Mouse (Mus musculus): ENCODE results near the gene Nfia. TPM values are rescaled to one million over a fixed set of nuclear protein-coding genes. Genes with fewer than 3 reads are reported as not detected.
A peak's percentile ranks its signal among the peaks of the same experiment; 100 is the strongest.

Nfia gene
- 10 to 100 TPM; 54.8 to 59.7 TPM for total RNA-seq (2021)
- long read RNA-seq, experiment 1, full-length matches to known transcripts = 4 of 10 reads
- long read RNA-seq, experiment 1, partial matches to known transcripts = 0 of 10 reads
- long read RNA-seq, experiment 1, other reads (novel, unspliced or antisense) = 6 of 10 reads
- long read RNA-seq, experiment 2, full-length matches to known transcripts = 1 of 10 reads
- long read RNA-seq, experiment 2, partial matches to known transcripts = 4 of 10 reads
- long read RNA-seq, experiment 2, other reads (novel, unspliced or antisense) = 5 of 10 reads

- DNase-seq (ENCODE audit: low spot score in 2 of 2) = no peak
Observed at GRCm38 (mm10) chr4:97772641-97773040, at the start of gene Nfia. TSS of gene Nfia (plus strand) at chr4:97772734.

- no peak for DNase-seq (ENCODE audit: low spot score in 2 of 2)
Observed at GRCm38 (mm10) chr4:97723374-97723773, 49.2 kb upstream of the Nfia start.

- no peak for DNase-seq (ENCODE audit: low spot score in 2 of 2)
Observed at GRCm38 (mm10) chr4:97728520-97728919, 44.0 kb upstream of the Nfia start.

- no peak for DNase-seq (ENCODE audit: low spot score in 2 of 2)
Observed at GRCm38 (mm10) chr4:97729999-97730398, 42.5 kb upstream of the Nfia start.

GRCm38 (mm10) chr4:97730416-97730815 is 42.1 kb upstream of the Nfia start:
- no peak for DNase-seq (ENCODE audit: low spot score in 2 of 2)

- no peak for DNase-seq (ENCODE audit: low spot score in 2 of 2)
Observed at GRCm38 (mm10) chr4:97733392-97733791, 39.1 kb upstream of the Nfia start.

GRCm38 (mm10) chr4:97743932-97744331 is 28.6 kb upstream of the Nfia start:
- no peak for DNase-seq (ENCODE audit: low spot score in 2 of 2)

- DNase-seq (ENCODE audit: low spot score in 2 of 2) = peak; percentile 68 to 70
Observed at GRCm38 (mm10) chr4:97745296-97746105, 27.0 kb upstream of the Nfia start.

GRCm38 (mm10) chr4:97746106-97746900 is 26.2 kb upstream of the Nfia start:
- DNase-seq (ENCODE audit: low spot score in 2 of 2) = no peak

- no peak for DNase-seq (ENCODE audit: low spot score in 2 of 2)
Observed at GRCm38 (mm10) chr4:97750401-97750800, 22.1 kb upstream of the Nfia start.

- DNase-seq (ENCODE audit: low spot score in 2 of 2) = peak; percentile 87 to 92
Observed at GRCm38 (mm10) chr4:97751030-97751482, 21.5 kb upstream of the Nfia start.

- no peak for DNase-seq (ENCODE audit: low spot score in 2 of 2)
Observed at GRCm38 (mm10) chr4:97751483-97752251, 20.9 kb upstream of the Nfia start.

- no peak for DNase-seq (ENCODE audit: low spot score in 2 of 2)
Observed at GRCm38 (mm10) chr4:97752276-97753010, 20.1 kb upstream of the Nfia start.

GRCm38 (mm10) chr4:97753521-97753920 is 19.0 kb upstream of the Nfia start:
- no peak for DNase-seq (ENCODE audit: low spot score in 2 of 2)

GRCm38 (mm10) chr4:97754241-97754640 is 18.3 kb upstream of the Nfia start:
- DNase-seq (ENCODE audit: low spot score in 2 of 2) = no peak

GRCm38 (mm10) chr4:97757207-97757977 is 15.1 kb upstream of the Nfia start:
- DNase-seq (ENCODE audit: low spot score in 2 of 2) = peak; percentile 54 to 61

- DNase-seq (ENCODE audit: low spot score in 2 of 2) = peak; percentile 22 to 37
Observed at GRCm38 (mm10) chr4:97757978-97758461, 14.5 kb upstream of the Nfia start.

- DNase-seq (ENCODE audit: low spot score in 2 of 2) = no peak
Observed at GRCm38 (mm10) chr4:97758661-97759060, 13.9 kb upstream of the Nfia start.

- DNase-seq (ENCODE audit: low spot score in 2 of 2) = no peak
Observed at GRCm38 (mm10) chr4:97764616-97765015, 7.9 kb upstream of the Nfia start.

Data from left cerebral cortex, adult 18-20 months (tissue).